ENCODE assay signal across 14 mouse cellular contexts in the genomic region with DNA sequence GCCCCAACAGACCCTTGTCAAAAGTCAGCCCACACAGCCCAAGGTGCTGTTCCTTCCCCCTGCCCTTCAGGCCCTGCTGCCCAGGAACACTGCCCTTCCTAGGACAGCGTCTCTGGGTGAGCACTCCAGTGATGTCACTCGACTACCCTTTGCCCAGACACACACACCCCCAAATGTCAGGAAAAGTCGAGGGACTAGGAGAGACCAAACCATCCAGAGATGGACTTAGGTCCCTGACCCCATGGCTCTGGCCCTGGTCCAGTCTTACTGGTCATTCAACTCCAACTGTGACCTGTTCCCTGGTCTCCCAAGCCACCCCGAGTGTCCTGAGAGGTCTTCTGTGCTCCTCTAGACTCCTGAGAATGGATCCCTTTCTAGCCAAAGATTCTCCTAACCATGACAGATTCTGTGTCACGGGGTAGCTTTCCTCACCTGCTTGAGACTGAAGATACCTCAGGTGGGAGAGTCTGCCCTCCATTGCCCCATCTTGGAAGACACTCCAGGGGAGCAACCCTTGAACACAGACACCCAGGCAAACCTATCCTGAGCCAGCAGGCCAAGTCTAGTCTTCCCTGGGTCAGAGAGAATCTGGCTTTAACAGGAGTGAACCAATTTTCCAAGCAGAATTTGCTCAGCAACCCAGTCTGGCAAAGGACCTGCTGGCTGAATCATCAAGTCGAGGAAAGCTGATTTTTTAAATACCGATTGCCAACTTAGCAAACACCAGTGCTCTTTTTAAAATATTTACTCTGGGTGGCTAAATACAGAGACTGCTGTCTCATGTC. TPM values are rescaled to one million over a fixed set of nuclear protein-coding genes. Genes with fewer than 3 reads are reported as not detected.
DNase-seq lines count a peak whose midpoint lies in the region; ATAC-seq lines count a peak whose summit lies in the region.
"Had no signal": no experiment of that assay in that cellular context is flagged by ENCODE, and none has a peak within 500 bp of the region (broad histone marks: within the 10 kb centered on the region; RNA-seq: fewer than 3 reads in every experiment).

No protein-coding gene starts in this region.

- no peaks in the 10 kb centered on the region for H3K9me3 ChIP-seq in kidney, embryonic 14.5 days (ENCODE audit: control insufficient read depth, low read length)
- no peaks in the 10 kb centered on the region for H3K9me3 ChIP-seq in midbrain, embryonic 16.5 days (replicated peaks; ENCODE audit: control insufficient read depth, low read length, poor library complexity, severe bottlenecking)
- H3K9me3 ChIP-seq: embryonic facial prominence, embryonic 15.5 days; midbrain, embryonic 13.5 days; neural tube, embryonic 15.5 days had no signal

- H3K27ac ChIP-seq in kidney, embryonic 14.5 days (ENCODE audit: low read depth, low read length), result no peak overlapping the region
- no peak overlapping the region for H3K27ac ChIP-seq in midbrain, embryonic 16.5 days (ENCODE audit: low read length)
- H3K27ac ChIP-seq: embryonic facial prominence, embryonic 15.5 days; midbrain, embryonic 13.5 days; neural tube, embryonic 15.5 days had no signal

- peak; percentile 80 for DNase-seq in kidney, adult 18-20 months
- DNase-seq in urinary bladder, postnatal 36 days (ENCODE audit: low spot score in 2 of 2), result peak; percentile 35 to 45
- no peak for DNase-seq in urinary bladder, postnatal 10 days (ENCODE audit: low spot score)
- DNase-seq in kidney, postnatal 14 days, result peak; percentile 80
- no peak for DNase-seq in ovary, postnatal 14 days (ENCODE audit: low spot score)
- DNase-seq: lung, embryonic 14.5 days had no signal

- no peak for ATAC-seq in kidney, embryonic 14.5 days (ENCODE audit: low FRiP score, low TSS enrichment)
- ATAC-seq in midbrain, embryonic 16.5 days, result no peak
- ATAC-seq: inflammation-experienced regulatory T-cells, adult 6 months; midbrain, embryonic 13.5 days had no signal

- H3K4me1 ChIP-seq in kidney, embryonic 14.5 days (ENCODE audit: control insufficient read depth, insufficient read depth, low read length), result no peaks in the 10 kb centered on the region
- no peaks in the 10 kb centered on the region for H3K4me1 ChIP-seq in midbrain, embryonic 16.5 days (ENCODE audit: control insufficient read depth, insufficient read depth, low read length)
- H3K4me1 ChIP-seq: midbrain, embryonic 13.5 days had no signal

- H3K4me2 ChIP-seq in kidney, embryonic 14.5 days (replicated peaks; ENCODE audit: low read depth, low read length), result no peak overlapping the region
- no peak overlapping the region for H3K4me2 ChIP-seq in midbrain, embryonic 16.5 days (ENCODE audit: low read length)
- H3K4me2 ChIP-seq: embryonic facial prominence, embryonic 15.5 days; lung, embryonic 14.5 days; midbrain, embryonic 13.5 days; neural tube, embryonic 15.5 days had no signal

- H3K4me3 ChIP-seq in kidney, embryonic 14.5 days (ENCODE audit: low read length), result no peak overlapping the region
- H3K4me3 ChIP-seq in midbrain, embryonic 16.5 days (ENCODE audit: low read depth, low read length), result no peak overlapping the region
- H3K4me3 ChIP-seq: embryonic facial prominence, embryonic 15.5 days; midbrain, embryonic 13.5 days; neural tube, embryonic 15.5 days had no signal

- H3K9ac ChIP-seq in kidney, embryonic 14.5 days (ENCODE audit: low read depth, low read length), result no peak overlapping the region
- no peak overlapping the region for H3K9ac ChIP-seq in midbrain, embryonic 16.5 days (ENCODE audit: low read depth, low read length)
- H3K9ac ChIP-seq: embryonic facial prominence, embryonic 15.5 days; lung, embryonic 14.5 days; midbrain, embryonic 13.5 days; neural tube, embryonic 15.5 days had no signal

- H3K36me3 ChIP-seq in kidney, embryonic 14.5 days (ENCODE audit: control insufficient read depth, insufficient read depth, low read length), result no peaks in the 10 kb centered on the region
- H3K36me3 ChIP-seq in midbrain, embryonic 16.5 days (ENCODE audit: control insufficient read depth, insufficient read depth, low read length), result no peaks in the 10 kb centered on the region
- H3K36me3 ChIP-seq: embryonic facial prominence, embryonic 15.5 days; midbrain, embryonic 13.5 days; neural tube, embryonic 15.5 days had no signal

- no peaks in the 10 kb centered on the region for H3K27me3 ChIP-seq in kidney, embryonic 14.5 days (ENCODE audit: control insufficient read depth, insufficient read depth, low read length)
- no peaks in the 10 kb centered on the region for H3K27me3 ChIP-seq in midbrain, embryonic 16.5 days (ENCODE audit: control insufficient read depth, insufficient read depth, low read depth, low read length)
- H3K27me3 ChIP-seq: embryonic facial prominence, embryonic 15.5 days; midbrain, embryonic 13.5 days; neural tube, embryonic 15.5 days had no signal

- 87% methylated on average over 7 of the region's 7 CpGs for WGBS in kidney, embryonic 14.5 days
- 85% methylated on average over 7 of the region's 7 CpGs for WGBS in midbrain, embryonic 16.5 days

RNA-seq across cellular contexts. Expression of a gene that starts 2.6 kb away (rescaled TPM):
- polyA plus RNA-seq in kidney, embryonic 14.5 days (2014; fragmentation: Nextera tagmentation; extraction: Ambion mirVana), result not detected in 2 replicates
- polyA plus RNA-seq in midbrain, embryonic 16.5 days (2015; fragmentation: Nextera tagmentation; extraction: Ambion mirVana), result not detected in 2 replicates
- polyA plus RNA-seq: heart, postnatal 0 days; inflammation-experienced regulatory T-cells, adult 6 months; lung, embryonic 14.5 days; midbrain, embryonic 13.5 days; neural tube, embryonic 15.5 days; small intestine, adult 2 months had no signal

RNA-seq across cellular contexts. Expression of a gene that starts 16.7 kb away (rescaled TPM):
- 7.5 and 10.0 TPM in 2 replicates for polyA plus RNA-seq in kidney, embryonic 14.5 days (2014; fragmentation: Nextera tagmentation; extraction: Ambion mirVana)
- polyA plus RNA-seq in midbrain, embryonic 16.5 days (2015; fragmentation: Nextera tagmentation; extraction: Ambion mirVana), result 27.6 and 31.0 TPM in 2 replicates
- polyA plus RNA-seq: inflammation-experienced regulatory T-cells, adult 6 months had no signal

RNA-seq across cellular contexts. Expression of a gene that starts 17.4 kb away (rescaled TPM):
- 7.9 and 12.1 TPM in 2 replicates for polyA plus RNA-seq in kidney, embryonic 14.5 days (2014; fragmentation: Nextera tagmentation; extraction: Ambion mirVana)
- 3.5 and 3.6 TPM in 2 replicates for polyA plus RNA-seq in midbrain, embryonic 16.5 days (2015; fragmentation: Nextera tagmentation; extraction: Ambion mirVana)

RNA-seq across cellular contexts. Expression of a gene that starts 47.3 kb away (rescaled TPM):
- polyA plus RNA-seq in kidney, embryonic 14.5 days (2014; fragmentation: Nextera tagmentation; extraction: Ambion mirVana), result 77.3 and 112 TPM in 2 replicates
- 89.8 and 92.8 TPM in 2 replicates for polyA plus RNA-seq in midbrain, embryonic 16.5 days (2015; fragmentation: Nextera tagmentation; extraction: Ambion mirVana)

RNA-seq across cellular contexts. Expression of a gene that starts 47.6 kb away (rescaled TPM):
- polyA plus RNA-seq in kidney, embryonic 14.5 days (2014; fragmentation: Nextera tagmentation; extraction: Ambion mirVana), result 9.3 and 10.1 TPM in 2 replicates
- polyA plus RNA-seq in midbrain, embryonic 16.5 days (2015; fragmentation: Nextera tagmentation; extraction: Ambion mirVana), result 4.8 and 6.4 TPM in 2 replicates

Comparison
In these comparisons a context has a peak if more than half of its experiments do, and no peak if none do; other contexts are left out.
1. DNase-seq: peak in kidney, adult 18-20 months (single experiment), urinary bladder, postnatal 36 days (2 of 2) and kidney, postnatal 14 days (single experiment); none in urinary bladder, postnatal 10 days (single experiment) and ovary, postnatal 14 days (single experiment).